Mouse (Mus musculus) midbrain, embryonic 16.5 days (tissue): ENCODE data around the gene Smim27. TPM values are rescaled to one million over a fixed set of nuclear protein-coding genes. Genes with fewer than 3 reads are reported as not detected.
A peak's percentile ranks its signal among the peaks of the same experiment; 100 is the strongest.

Experiments used
- ATAC-seq: fragments of 200-750 bp; cut with Nextera tagmentation; 2 replicates; pipeline ENCODE4 v1.8.0; 2017; ENCODE audit warnings: moderate TSS enrichment
- H3K27ac ChIP-seq: fragments of 300-500 bp; sonication (generic); 2 replicates; pipeline ENCODE4 v1.5.1; 2014; ENCODE audit warnings: mild to moderate bottlenecking, low read length, mixed read lengths
- H3K27me3 ChIP-seq: fragments of 300-500 bp; sonication (generic); 2 replicates; pipeline ENCODE4 v1.6.1; 2014; ENCODE audit warnings: low read depth, low read length, mixed read lengths; ENCODE audit not compliant: control insufficient read depth, insufficient read depth
- H3K36me3 ChIP-seq: fragments of 300-500 bp; sonication (generic); 2 replicates; pipeline ENCODE4 v1.6.1; 2014; ENCODE audit warnings: mild to moderate bottlenecking, low read length, moderate library complexity, mixed read lengths; ENCODE audit not compliant: control insufficient read depth, insufficient read depth
- H3K4me1 ChIP-seq: fragments of 300-500 bp; sonication (generic); 2 replicates; pipeline ENCODE4 v1.6.1; 2014; ENCODE audit warnings: mild to moderate bottlenecking, low read length, mixed read lengths; ENCODE audit not compliant: control insufficient read depth, insufficient read depth
- H3K4me2 ChIP-seq: fragments of 300-500 bp; sonication (generic); 2 replicates; pipeline ENCODE4 v1.6.1; 2014; ENCODE audit warnings: mild to moderate bottlenecking, low read length, mixed read lengths
- H3K4me3 ChIP-seq: fragments of 300-500 bp; sonication (generic); 2 replicates; pipeline ENCODE4 v1.5.1; 2014; ENCODE audit warnings: low read depth, mild to moderate bottlenecking, low read length, moderate library complexity, mixed read lengths
- H3K9ac ChIP-seq: fragments of 300-500 bp; sonication (generic); 2 replicates; pipeline ENCODE4 v1.6.1; 2014; ENCODE audit warnings: low read depth, low read length, mixed read lengths
- H3K9me3 ChIP-seq: fragments of 300-500 bp; sonication (generic); replicated peaks from 2 replicates; pipeline ENCODE4 v1.6.1; 2014; ENCODE audit warnings: mild to moderate bottlenecking, low read length, mixed read lengths; ENCODE audit not compliant: control insufficient read depth, poor library complexity, severe bottlenecking
- WGBS: fragments of 180-500 bp; shearing (Covaris S2); extraction: QIAGEN DNeasy Blood & Tissue Kit; methylation state at CpG from one replicate; pipeline ENCODE4 v1.1.7; 2014; 5-methylcytosine and 5-hydroxymethylcytosine counted together
- polyA plus RNA-seq: library from polyadenylated mRNA; unstranded; fragments of >200 nt; fragmentation: Nextera tagmentation; extraction: Ambion mirVana; gene quantifications from 2 replicates; pipeline ENCODE4 v1.2.1, GENCODE M21; 2015

Smim27 gene
- polyA plus RNA-seq = 10.1 and 15.6 TPM in 2 replicates

GRCm38 (mm10) chr4:40269430-40270032 lies at the start of gene Smim27, which contains the start of gene Topors:
TSS of gene Smim27 (plus strand) at chr4:40269579.
TSS of gene Topors (minus strand) at chr4:40269850.
- peak within 1 kb of the TSS; percentile 83 for H3K4me2 ChIP-seq
- H3K9ac ChIP-seq = peak within 1 kb of the TSS; percentile 90
- peak within 1 kb of the TSS; percentile 97 for H3K27ac ChIP-seq
- H3K4me3 ChIP-seq = peak within 1 kb of the TSS; percentile 86
- H3K4me1 ChIP-seq = peaks cover 20% of the 10 kb centered on the region
- H3K36me3 ChIP-seq = no peaks in the 10 kb centered on the region
- under 1% methylated on average over 38 of the region's 38 CpGs for WGBS
- H3K27me3 ChIP-seq = no peaks in the 10 kb centered on the region
- peak; percentile 95 for ATAC-seq
- no peaks in the 10 kb centered on the region for H3K9me3 ChIP-seq

GRCm38 (mm10) chr4:40220437-40220836 lies 48.9 kb upstream of the Smim27 start:
- ATAC-seq = no peak
- Histone ChIP-seq H3K9me3 (no peaks in the 10 kb centered on the region), H3K4me2 (peak overlapping the region; percentile 23), H3K27ac (no peak overlapping the region), H3K4me1 (no peaks in the 10 kb centered on the region), H3K36me3 (no peaks in the 10 kb centered on the region), H3K4me3 (no peak overlapping the region), H3K9ac (0 out of 2 replicates have a peak overlapping the region, but pooled peaks have one; percentile 0), H3K27me3 (no peaks in the 10 kb centered on the region)
- WGBS = 18% methylated on average over 12 of the region's 12 CpGs

DNA sequence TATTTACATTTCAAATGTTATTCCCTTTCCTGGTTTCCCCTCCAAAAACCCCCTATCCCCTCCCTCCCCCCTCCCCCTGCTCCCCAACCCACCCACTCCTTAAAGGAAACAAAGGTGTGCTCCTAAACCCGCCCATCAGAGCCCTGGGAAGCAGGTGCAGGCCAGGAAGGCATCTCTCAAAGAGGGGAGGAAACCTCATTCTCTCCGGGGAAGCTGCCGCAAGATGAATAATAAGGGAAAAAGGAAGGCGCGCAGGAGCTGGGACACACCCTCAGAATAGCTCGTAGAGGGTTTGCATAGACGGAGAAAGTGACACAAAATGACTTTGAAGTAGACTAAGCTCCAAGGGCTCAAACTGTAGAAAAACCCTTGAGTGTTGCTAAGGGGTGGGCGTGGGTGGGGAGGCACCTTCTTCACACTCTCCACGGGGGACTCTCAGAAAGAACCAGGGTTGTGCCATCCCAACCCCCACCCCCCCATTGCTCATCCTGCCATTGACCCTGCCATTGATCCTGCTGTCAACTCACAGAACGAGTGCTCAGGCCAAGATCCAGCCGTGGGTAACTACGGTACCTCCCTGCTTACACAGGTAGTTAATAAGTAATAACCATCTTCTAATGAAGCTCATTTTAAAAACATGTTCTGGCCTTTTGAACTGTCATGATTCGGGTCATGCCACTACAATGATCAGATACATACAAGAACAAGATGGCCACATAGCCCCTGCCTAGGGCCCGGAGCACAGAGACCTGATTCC lies 48.2 kb upstream of the Smim27 start:
- Histone ChIP-seq H3K9me3 (no peaks in the 10 kb centered on the region), H3K27ac (no peak overlapping the region), H3K4me1 (no peaks in the 10 kb centered on the region), H3K9ac (no peak overlapping the region), H3K27me3 (no peaks in the 10 kb centered on the region), H3K4me2 (peak overlapping the region; percentile 23), H3K36me3 (no peaks in the 10 kb centered on the region), H3K4me3 (no peak overlapping the region)
- WGBS = 46% methylated on average over 13 of the region's 14 CpGs
- no peak for ATAC-seq

GRCm38 (mm10) chr4:40221876-40222585 lies 47.3 kb upstream of the Smim27 start:
- no peak overlapping the region for H3K4me2 ChIP-seq
- ATAC-seq = no peak
- H3K27me3 ChIP-seq = no peaks in the 10 kb centered on the region

DNA sequence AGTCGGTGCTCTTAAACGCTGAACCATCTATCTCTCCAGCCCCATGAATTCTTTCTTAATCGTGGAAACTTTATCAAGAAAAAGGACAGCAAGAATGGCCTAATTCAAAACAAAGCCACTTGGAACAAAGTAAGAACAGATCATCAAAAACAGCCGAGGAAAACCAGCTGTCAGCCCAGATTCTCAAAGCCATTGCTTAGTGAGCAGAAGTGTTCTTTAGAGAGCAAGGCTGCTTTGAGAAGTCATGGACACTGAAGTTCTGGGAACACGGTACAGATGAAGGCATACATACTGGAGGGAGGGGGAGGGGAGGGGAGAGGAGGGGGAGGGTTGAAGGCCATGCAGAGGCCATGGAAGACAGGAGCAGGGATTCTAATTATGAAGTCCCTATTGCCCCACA lies 43.3 kb upstream of the Smim27 start:
- H3K4me2 ChIP-seq = no peak overlapping the region
- WGBS = 74% methylated on average over 5 of the region's 5 CpGs
- no peak for ATAC-seq
- H3K4me1 ChIP-seq = no peaks in the 10 kb centered on the region
- no peak overlapping the region for H3K9ac ChIP-seq
- H3K4me3 ChIP-seq = no peak overlapping the region
- no peaks in the 10 kb centered on the region for H3K36me3 ChIP-seq
- H3K27ac ChIP-seq = no peak overlapping the region
- no peaks in the 10 kb centered on the region for H3K27me3 ChIP-seq
- no peaks in the 10 kb centered on the region for H3K9me3 ChIP-seq

More at GRCm38 (mm10) chr4:40221876-40222585, 47.3 kb upstream of the Smim27 start:
- Histone ChIP-seq H3K36me3 (no peaks in the 10 kb centered on the region), H3K27ac (no peak overlapping the region), H3K9me3 (no peaks in the 10 kb centered on the region), H3K4me3 (no peak overlapping the region), H3K9ac (no peak overlapping the region), H3K4me1 (no peaks in the 10 kb centered on the region)
- WGBS = 36% methylated on average over 21 of the region's 21 CpGs

DNA sequence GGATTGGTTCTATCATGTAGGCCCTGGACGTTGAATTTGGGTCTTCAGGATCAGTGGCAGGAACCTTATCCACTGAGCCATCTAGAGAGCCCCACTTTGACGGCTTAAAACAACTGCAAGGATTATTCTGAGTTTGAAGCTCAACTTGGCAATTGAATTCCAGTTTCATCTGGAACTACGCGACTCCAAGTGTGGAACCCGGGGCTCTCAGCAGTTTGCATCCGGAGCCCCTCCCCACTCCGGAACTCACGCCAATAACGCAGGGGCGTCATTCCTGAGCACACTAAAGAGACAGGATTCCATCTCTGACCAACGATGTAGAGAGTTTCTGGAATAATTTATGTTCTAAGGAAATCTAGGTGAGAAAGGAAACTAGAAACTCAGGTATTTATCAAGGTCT lies 42.2 kb upstream of the Smim27 start:
- Histone ChIP-seq H3K36me3 (no peaks in the 10 kb centered on the region), H3K27ac (no peak overlapping the region), H3K4me2 (no peak overlapping the region), H3K9me3 (no peaks in the 10 kb centered on the region), H3K9ac (no peak overlapping the region), H3K4me1 (no peaks in the 10 kb centered on the region), H3K27me3 (no peaks in the 10 kb centered on the region), H3K4me3 (no peak overlapping the region)
- 94% methylated on average over 11 of the region's 11 CpGs for WGBS
- ATAC-seq = no peak

- Histone ChIP-seq H3K27ac (no peak overlapping the region), H3K9me3 (no peaks in the 10 kb centered on the region), H3K36me3 (no peaks in the 10 kb centered on the region), H3K4me2 (no peak overlapping the region), H3K4me1 (no peaks in the 10 kb centered on the region), H3K27me3 (no peaks in the 10 kb centered on the region), H3K9ac (no peak overlapping the region), H3K4me3 (no peak overlapping the region)
- ATAC-seq = no peak
- 92% methylated on average over 7 of the region's 7 CpGs for WGBS
Observed at GRCm38 (mm10) chr4:40227886-40228285, 41.5 kb upstream of the Smim27 start.

GRCm38 (mm10) chr4:40229723-40230122 lies 39.7 kb upstream of the Smim27 start:
- Histone ChIP-seq H3K4me3 (no peak overlapping the region), H3K9ac (no peak overlapping the region), H3K36me3 (no peaks in the 10 kb centered on the region), H3K27ac (no peak overlapping the region), H3K27me3 (no peaks in the 10 kb centered on the region), H3K4me1 (no peaks in the 10 kb centered on the region), H3K4me2 (no peak overlapping the region), H3K9me3 (no peaks in the 10 kb centered on the region)
- WGBS = 95% methylated on average over 6 of the region's 6 CpGs
- no peak for ATAC-seq
